Mouse (Mus musculus) E14TG2a.4 (cell line): ENCODE data around the gene Bnc1.

Experiments used
- H3K27me3 ChIP-seq: 2 replicates; pipeline ENCODE4 v1.6.1; 2014; ENCODE audit warnings: low read length, control low read depth; ENCODE audit not compliant: insufficient read depth
- H3K36me3 ChIP-seq: 2 replicates; pipeline ENCODE4 v1.6.1; 2014; ENCODE audit warnings: low read length, control low read depth; ENCODE audit not compliant: insufficient read depth
- H3K4me1 ChIP-seq: replicated peaks from 2 replicates; pipeline ENCODE4 v1.6.1; 2014; ENCODE audit warnings: low read depth, low read length, control low read depth
- H3K4me3 ChIP-seq: replicated peaks from 2 replicates; pipeline ENCODE4 v1.5.1; 2014; ENCODE audit warnings: mild to moderate bottlenecking, low read length
- H3K9me3 ChIP-seq: 2 replicates; pipeline ENCODE4 v1.6.1; 2014; ENCODE audit warnings: low read length, control low read depth
- CTCF ChIP-seq: conservative IDR thresholded peaks from 2 replicates; pipeline ENCODE4 v1.5.1; 2014; ENCODE audit warnings: low read length
- NANOG ChIP-seq: IDR thresholded peaks from 2 replicates; pipeline ENCODE4 v1.6.1; 2014; ENCODE audit warnings: borderline replicate concordance, low read length, mixed read lengths
- POU5F1 ChIP-seq: IDR thresholded peaks from 2 replicates; pipeline ENCODE4 v1.6.1; 2014; ENCODE audit warnings: low read length, borderline replicate concordance

Bnc1 gene

GRCm38 (mm10) chr7:81993140-81993539 lies 1.0 kb upstream of the Bnc1 start:
- TF ChIP-seq POU5F1 (no peak), CTCF (no peak), NANOG (no peak)
- H3K4me1 ChIP-seq: peaks cover 21% of the 10 kb centered on the region
- peaks cover 76% of the 10 kb centered on the region for H3K27me3 ChIP-seq
- H3K4me3 ChIP-seq: peak overlapping the region; percentile 75; the same call in 1 of the 2 replicates
- H3K36me3 ChIP-seq: no peaks in the 10 kb centered on the region
- no peaks in the 10 kb centered on the region for H3K9me3 ChIP-seq

GRCm38 (mm10) chr7:81991611-81992061 lies 456 bp downstream of the Bnc1 start:
- TF ChIP-seq CTCF: no peak
- TF ChIP-seq POU5F1: no peak
- TF ChIP-seq NANOG: no peak
- Histone ChIP-seq H3K36me3 (no peaks in the 10 kb centered on the region), H3K9me3 (no peaks in the 10 kb centered on the region), H3K4me1 (peaks cover 21% of the 10 kb centered on the region), H3K4me3 (peak overlapping the region; percentile 75), H3K27me3 (peaks cover 72% of the 10 kb centered on the region)

GRCm38 (mm10) chr7:81991116-81991515 lies 976 bp downstream of the Bnc1 start:
- TF ChIP-seq CTCF: no peak
- no peak for TF ChIP-seq POU5F1
- no peak for TF ChIP-seq NANOG
- Histone ChIP-seq H3K27me3 (peaks cover 69% of the 10 kb centered on the region), H3K36me3 (no peaks in the 10 kb centered on the region), H3K4me1 (peaks cover 20% of the 10 kb centered on the region), H3K9me3 (no peaks in the 10 kb centered on the region), H3K4me3 (0 out of 2 replicates have a peak overlapping the region, but pooled peaks have one; percentile 75)

GRCm38 (mm10) chr7:81983651-81984050 lies 8.4 kb downstream of the Bnc1 start:
- peaks cover 8% of the 10 kb centered on the region for H3K27me3 ChIP-seq
- no peak overlapping the region for H3K4me3 ChIP-seq
- no peaks in the 10 kb centered on the region for H3K36me3 ChIP-seq
- TF ChIP-seq POU5F1 (no peak), CTCF (no peak), NANOG (no peak)
- no peaks in the 10 kb centered on the region for H3K9me3 ChIP-seq
- H3K4me1 ChIP-seq: no peaks in the 10 kb centered on the region

GRCm38 (mm10) chr7:81978304-81978703 lies 13.8 kb downstream of the Bnc1 start:
- H3K4me1 ChIP-seq: no peaks in the 10 kb centered on the region
- no peaks in the 10 kb centered on the region for H3K9me3 ChIP-seq
- TF ChIP-seq POU5F1 (no peak), CTCF (no peak), NANOG (no peak)
- no peak overlapping the region for H3K4me3 ChIP-seq
- no peaks in the 10 kb centered on the region for H3K36me3 ChIP-seq
- H3K27me3 ChIP-seq: peaks cover 13% of the 10 kb centered on the region

GRCm38 (mm10) chr7:81974616-81975015 lies 17.5 kb downstream of the Bnc1 start:
- no peak for TF ChIP-seq NANOG
- TF ChIP-seq CTCF: no peak
- no peak for TF ChIP-seq POU5F1
- H3K27me3 ChIP-seq: peaks cover 17% of the 10 kb centered on the region
- no peaks in the 10 kb centered on the region for H3K36me3 ChIP-seq
- no peaks in the 10 kb centered on the region for H3K4me1 ChIP-seq
- H3K4me3 ChIP-seq: no peak overlapping the region
- no peaks in the 10 kb centered on the region for H3K9me3 ChIP-seq

- Histone ChIP-seq H3K9me3 (no peaks in the 10 kb centered on the region), H3K4me1 (no peaks in the 10 kb centered on the region)
- no peak for TF ChIP-seq NANOG
- TF ChIP-seq CTCF: no peak
- TF ChIP-seq POU5F1: no peak
These were observed 18.2 kb downstream of the Bnc1 start for GRCm38 (mm10) chr7:81973939-81974338.

GRCm38 (mm10) chr7:81973339-81973738 lies 18.8 kb downstream of the Bnc1 start:
- no peaks in the 10 kb centered on the region for H3K9me3 ChIP-seq
- peaks cover 17% of the 10 kb centered on the region for H3K27me3 ChIP-seq
- H3K36me3 ChIP-seq: no peaks in the 10 kb centered on the region
- no peaks in the 10 kb centered on the region for H3K4me1 ChIP-seq
- no peak overlapping the region for H3K4me3 ChIP-seq
- TF ChIP-seq NANOG (no peak), POU5F1 (no peak), CTCF (no peak)

More at GRCm38 (mm10) chr7:81973939-81974338, 18.2 kb downstream of the Bnc1 start:
- Histone ChIP-seq H3K36me3 (no peaks in the 10 kb centered on the region), H3K27me3 (peaks cover 17% of the 10 kb centered on the region), H3K4me3 (no peak overlapping the region)

- H3K4me3 ChIP-seq: no peak overlapping the region
- peaks cover 11% of the 10 kb centered on the region for H3K27me3 ChIP-seq
- H3K4me1 ChIP-seq: no peaks in the 10 kb centered on the region
- TF ChIP-seq NANOG (no peak), POU5F1 (no peak), CTCF (no peak)
- no peaks in the 10 kb centered on the region for H3K9me3 ChIP-seq
- H3K36me3 ChIP-seq: no peaks in the 10 kb centered on the region
These were observed 23.1 kb downstream of the Bnc1 start for GRCm38 (mm10) chr7:81968975-81969374.

- Histone ChIP-seq H3K4me3 (no peak overlapping the region), H3K4me1 (no peaks in the 10 kb centered on the region), H3K9me3 (no peaks in the 10 kb centered on the region), H3K36me3 (no peaks in the 10 kb centered on the region), H3K27me3 (peaks cover 5% of the 10 kb centered on the region)
- TF ChIP-seq CTCF: no peak
- TF ChIP-seq POU5F1: no peak
- TF ChIP-seq NANOG: no peak
These were observed 23.6 kb downstream of the Bnc1 start for GRCm38 (mm10) chr7:81968451-81968850.
